Mouse (Mus musculus) forebrain, embryonic 16.5 days (tissue): ENCODE measurements around the gene Cdc7. TPM values are rescaled to one million over a fixed set of nuclear protein-coding genes. Genes with fewer than 3 reads are reported as not detected.

Experiments
- ATAC-seq: fragments of 200-750 bp; cut with Nextera tagmentation; 2 replicates; pipeline ENCODE4 v1.8.0; 2017; ENCODE audit warnings: mild to moderate bottlenecking, moderate library complexity
- H3K27ac ChIP-seq: fragments of 300-500 bp; sonication (generic); 2 replicates; pipeline ENCODE4 v1.5.1; 2014; ENCODE audit warnings: low read length, control low read depth
- H3K27me3 ChIP-seq: fragments of 300-500 bp; sonication (generic); replicated peaks from 2 replicates; pipeline ENCODE4 v1.6.1; 2014; ENCODE audit warnings: low read length; ENCODE audit not compliant: control insufficient read depth, insufficient read depth
- H3K36me3 ChIP-seq: fragments of 300-500 bp; sonication (generic); 2 replicates; pipeline ENCODE4 v1.6.1; 2014; ENCODE audit not compliant: control insufficient read depth, insufficient read depth
- H3K4me1 ChIP-seq: fragments of 300-500 bp; sonication (generic); replicated peaks from 2 replicates; pipeline ENCODE4 v1.6.1; 2014; ENCODE audit warnings: low read length; ENCODE audit not compliant: control insufficient read depth, insufficient read depth
- H3K4me2 ChIP-seq: fragments of 300-500 bp; sonication (generic); 2 replicates; pipeline ENCODE4 v1.6.1; 2014; ENCODE audit warnings: mild to moderate bottlenecking, low read length, control low read depth
- H3K4me3 ChIP-seq: fragments of 300-500 bp; sonication (generic); replicated peaks from 2 replicates; pipeline ENCODE4 v1.5.1; 2014; ENCODE audit warnings: mild to moderate bottlenecking, low read length, control low read depth
- H3K9ac ChIP-seq: fragments of 300-500 bp; sonication (generic); replicated peaks from 2 replicates; pipeline ENCODE4 v1.6.1; 2014; ENCODE audit warnings: low read depth, low read length, control low read depth
- H3K9me3 ChIP-seq: fragments of 300-500 bp; sonication (generic); 2 replicates; pipeline ENCODE4 v1.6.1; 2016; ENCODE audit warnings: low read length; ENCODE audit not compliant: control insufficient read depth
- WGBS: fragments of 180-500 bp; shearing (Covaris S2); extraction: QIAGEN DNeasy Blood & Tissue Kit; methylation state at CpG from one replicate; pipeline ENCODE4 v1.1.7; 2014; 5-methylcytosine and 5-hydroxymethylcytosine counted together
- polyA plus RNA-seq: library from polyadenylated mRNA; unstranded; fragments of >200 nt; fragmentation: Nextera tagmentation; extraction: Ambion mirVana; gene quantifications from 2 replicates; pipeline ENCODE4 v1.2.1, GENCODE M21; 2015

The Cdc7 gene
- polyA plus RNA-seq, 1 experiment from 2014 or later, result 50.5 TPM

- no peak overlapping the region for H3K4me3 ChIP-seq
- ATAC-seq, result no peak
- 67% methylated on average over 2 of the region's 2 CpGs for WGBS
Measured at GRCm38 (mm10) chr5:107017544-107017943, 53.4 kb downstream of the Cdc7 start.

DNA sequence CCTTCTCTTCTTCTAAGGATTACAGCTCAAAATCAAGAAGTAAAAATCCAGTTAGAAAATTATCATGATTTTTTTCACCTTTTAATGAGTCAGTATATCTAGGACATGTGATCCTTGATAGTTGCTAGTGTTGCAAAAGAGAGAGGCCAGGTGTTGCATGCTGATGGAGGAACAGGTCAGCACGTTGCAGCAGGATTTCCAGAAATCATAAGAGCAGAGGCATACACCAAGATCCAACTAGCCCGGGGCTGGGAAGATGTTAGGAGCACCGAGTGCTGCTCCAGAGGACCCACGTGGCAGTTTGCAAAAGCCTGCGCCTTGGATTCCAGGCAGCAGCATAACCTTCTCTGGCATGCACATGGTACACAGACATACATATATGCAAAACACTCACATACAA lies 54.9 kb downstream of the Cdc7 start:
- WGBS, result 80% methylated on average over 5 of the region's 5 CpGs
- H3K27ac ChIP-seq, result no peak overlapping the region
- no peak overlapping the region for H3K9ac ChIP-seq
- H3K36me3 ChIP-seq, result no peaks in the 10 kb centered on the region
- ATAC-seq, result no peak
- no peak overlapping the region for H3K4me2 ChIP-seq
- H3K4me1 ChIP-seq, result no peaks in the 10 kb centered on the region
- H3K27me3 ChIP-seq, result no peaks in the 10 kb centered on the region
- H3K4me3 ChIP-seq, result no peak overlapping the region
- H3K9me3 ChIP-seq, result no peaks in the 10 kb centered on the region

More at GRCm38 (mm10) chr5:107017544-107017943, 53.4 kb downstream of the Cdc7 start:
- no peaks in the 10 kb centered on the region for H3K36me3 ChIP-seq
- H3K9me3 ChIP-seq, result no peaks in the 10 kb centered on the region
- no peaks in the 10 kb centered on the region for H3K4me1 ChIP-seq
- H3K9ac ChIP-seq, result no peak overlapping the region
- no peaks in the 10 kb centered on the region for H3K27me3 ChIP-seq
- H3K27ac ChIP-seq, result no peak overlapping the region
- H3K4me2 ChIP-seq, result no peak overlapping the region

DNA sequence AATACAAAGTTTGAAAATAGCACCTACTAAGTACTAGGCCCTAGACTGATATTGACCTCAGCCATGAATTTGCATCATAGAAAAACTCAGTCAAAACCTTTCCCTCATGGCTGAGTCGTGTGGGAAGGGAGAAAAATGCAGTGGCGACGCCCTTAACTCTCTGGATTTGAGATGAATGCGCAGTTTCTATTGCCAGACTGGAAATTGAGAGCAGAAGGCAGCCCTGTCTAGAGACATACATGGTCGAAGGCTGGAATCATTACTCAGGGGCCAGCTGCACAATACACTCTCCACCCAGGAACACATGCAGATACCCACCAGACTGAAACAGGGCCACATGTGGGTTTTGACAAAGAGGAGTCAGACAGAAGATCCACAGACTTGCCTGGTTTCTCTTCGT lies 55.8 kb downstream of the Cdc7 start:
- Histone ChIP-seq H3K9me3 (no peaks in the 10 kb centered on the region), H3K4me1 (no peaks in the 10 kb centered on the region), H3K4me3 (no peak overlapping the region), H3K36me3 (no peaks in the 10 kb centered on the region), H3K9ac (no peak overlapping the region), H3K4me2 (no peak overlapping the region), H3K27me3 (no peaks in the 10 kb centered on the region), H3K27ac (no peak overlapping the region)
- no peak for ATAC-seq
- 80% methylated on average over 6 of the region's 6 CpGs for WGBS

GRCm38 (mm10) chr5:107020366-107020765 lies 56.2 kb downstream of the Cdc7 start:
- H3K36me3 ChIP-seq, result no peaks in the 10 kb centered on the region
- no peaks in the 10 kb centered on the region; the same call in 1 of the 2 replicates for H3K4me1 ChIP-seq
- WGBS, result 76% methylated on average over 7 of the region's 7 CpGs
- H3K4me2 ChIP-seq, result no peak overlapping the region
- H3K9ac ChIP-seq, result no peak overlapping the region
- H3K27ac ChIP-seq, result no peak overlapping the region
- H3K9me3 ChIP-seq, result no peaks in the 10 kb centered on the region
- no peak overlapping the region for H3K4me3 ChIP-seq
- ATAC-seq, result no peak
- H3K27me3 ChIP-seq, result no peaks in the 10 kb centered on the region

DNA sequence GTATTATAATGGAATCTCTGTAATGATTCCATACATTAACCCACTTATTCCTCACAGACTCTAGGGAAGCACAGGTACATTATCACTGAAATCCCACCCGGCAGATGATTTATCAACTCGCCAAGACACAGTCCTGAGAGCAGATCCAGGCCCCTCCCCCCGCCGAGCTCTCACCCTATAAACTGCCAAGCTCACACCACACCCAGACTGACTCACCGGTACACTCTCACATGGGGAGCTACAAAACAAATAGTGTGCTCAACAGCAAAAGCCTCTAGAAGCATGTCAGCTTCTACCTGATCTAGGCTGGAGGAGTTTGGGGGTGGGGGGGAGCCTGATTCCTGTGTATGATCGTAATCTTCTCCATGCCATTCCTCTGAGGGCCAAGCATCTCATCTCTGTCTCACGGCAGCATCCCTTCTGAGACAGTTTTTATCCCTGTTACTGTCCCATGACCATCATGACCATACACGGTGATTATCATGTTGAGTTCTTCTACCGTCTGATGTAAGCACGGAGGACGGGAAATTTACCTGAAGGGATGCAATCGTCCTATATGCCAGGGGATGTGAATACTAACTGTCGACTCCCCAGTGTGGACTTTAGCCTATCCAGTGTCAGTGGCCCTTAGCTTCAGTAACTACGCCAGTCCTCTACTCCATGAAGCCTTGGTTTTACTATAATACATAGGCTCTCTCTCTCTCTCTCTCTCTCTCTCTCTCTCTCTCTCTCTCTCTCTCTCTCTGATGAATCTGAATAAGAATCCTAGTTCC lies 57.4 kb downstream of the Cdc7 start:
- no peaks in the 10 kb centered on the region for H3K9me3 ChIP-seq
- no peak overlapping the region for H3K4me2 ChIP-seq
- H3K9ac ChIP-seq, result no peak overlapping the region
- H3K36me3 ChIP-seq, result no peaks in the 10 kb centered on the region
- H3K4me3 ChIP-seq, result no peak overlapping the region
- ATAC-seq, result no peak
- H3K4me1 ChIP-seq, result no peaks in the 10 kb centered on the region; the same call in 1 of the 2 replicates
- no peak overlapping the region for H3K27ac ChIP-seq
- H3K27me3 ChIP-seq, result no peaks in the 10 kb centered on the region
- 88% methylated on average over 14 of the region's 14 CpGs for WGBS

DNA sequence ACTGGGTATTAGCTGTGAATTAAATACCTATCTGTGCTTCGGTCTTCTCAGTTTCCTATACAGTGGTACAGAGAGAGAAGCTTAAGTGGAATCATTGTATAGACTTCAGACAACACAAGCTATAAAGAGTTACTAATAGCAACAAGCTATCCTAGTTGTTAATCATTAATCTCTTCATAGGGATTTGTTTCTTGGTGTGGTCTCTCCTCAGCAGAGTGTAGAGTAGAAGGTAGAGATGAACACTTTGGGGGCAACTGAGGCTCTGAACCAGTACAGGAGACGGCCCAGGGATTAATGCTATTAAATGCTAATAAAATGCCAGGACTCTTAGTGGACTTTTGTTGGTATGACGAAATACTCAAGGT lies 57.9 kb downstream of the Cdc7 start:
- Histone ChIP-seq H3K9ac (no peak overlapping the region), H3K27ac (no peak overlapping the region), H3K27me3 (no peaks in the 10 kb centered on the region), H3K4me2 (no peak overlapping the region), H3K4me3 (no peak overlapping the region), H3K4me1 (no peaks in the 10 kb centered on the region; the same call in 1 of the 2 replicates), H3K9me3 (no peaks in the 10 kb centered on the region), H3K36me3 (no peaks in the 10 kb centered on the region)
- WGBS, result 94% methylated on average over 3 of the region's 3 CpGs
- ATAC-seq, result no peak

DNA sequence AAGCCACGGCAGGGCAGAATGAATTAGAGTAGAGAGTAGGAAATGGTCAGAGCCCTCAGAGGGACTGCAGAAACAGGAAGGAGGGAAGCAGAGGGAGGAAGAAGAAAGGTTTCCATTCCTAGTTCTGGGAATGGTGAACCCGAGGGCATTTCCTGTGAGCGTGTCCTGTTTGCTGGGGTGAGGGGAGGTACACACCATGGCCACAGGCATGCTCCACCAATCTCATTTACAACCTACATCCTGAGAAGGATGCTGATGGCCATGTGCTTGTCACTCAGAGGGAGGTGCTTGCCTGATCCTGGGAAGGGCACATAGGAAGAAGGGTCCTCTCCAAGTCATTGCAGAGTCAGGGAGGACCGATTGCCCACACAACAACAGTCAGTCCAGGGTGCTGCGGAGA lies 59.8 kb downstream of the Cdc7 start:
- Histone ChIP-seq H3K36me3 (no peaks in the 10 kb centered on the region), H3K4me1 (no peaks in the 10 kb centered on the region; the same call in 1 of the 2 replicates), H3K4me2 (no peak overlapping the region), H3K9ac (no peak overlapping the region), H3K9me3 (no peaks in the 10 kb centered on the region), H3K27me3 (no peaks in the 10 kb centered on the region), H3K4me3 (no peak overlapping the region), H3K27ac (no peak overlapping the region)
- WGBS, result 81% methylated on average over 5 of the region's 5 CpGs
- no peak for ATAC-seq

DNA sequence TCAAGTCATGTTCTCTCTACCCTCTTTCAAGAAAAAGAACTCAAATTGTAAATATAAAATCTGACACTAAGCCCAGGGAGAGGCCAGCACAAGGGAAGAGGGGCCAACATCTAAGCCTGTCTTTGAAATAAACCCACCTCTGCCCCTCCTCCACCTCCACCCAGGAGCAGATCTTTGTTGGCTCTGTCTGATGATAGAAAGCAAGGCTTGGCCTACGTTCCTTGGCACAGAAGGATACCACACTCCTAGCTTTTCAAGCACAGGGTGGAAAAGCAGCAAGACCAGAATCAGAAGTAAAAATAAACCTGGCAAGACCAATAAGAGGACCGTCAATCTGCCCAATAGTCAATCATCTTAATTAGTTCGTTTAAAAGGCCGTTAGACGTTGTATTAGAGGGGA lies 61.2 kb downstream of the Cdc7 start:
- H3K4me1 ChIP-seq, result no peaks in the 10 kb centered on the region; the same call in 1 of the 2 replicates
- H3K4me3 ChIP-seq, result no peak overlapping the region
- H3K4me2 ChIP-seq, result no peak overlapping the region
- no peak overlapping the region for H3K9ac ChIP-seq
- no peaks in the 10 kb centered on the region for H3K36me3 ChIP-seq
- no peak overlapping the region for H3K27ac ChIP-seq
- no peaks in the 10 kb centered on the region for H3K9me3 ChIP-seq
- H3K27me3 ChIP-seq, result no peaks in the 10 kb centered on the region
- 40% methylated on average over 5 of the region's 5 CpGs for WGBS
- ATAC-seq, result no peak

GRCm38 (mm10) chr5:107025809-107026208 lies 61.7 kb downstream of the Cdc7 start:
- no peaks in the 10 kb centered on the region; the same call in 1 of the 2 replicates for H3K4me1 ChIP-seq
- ATAC-seq, result no peak
- H3K27ac ChIP-seq, result no peak overlapping the region
- no peaks in the 10 kb centered on the region for H3K27me3 ChIP-seq
- no peak overlapping the region for H3K4me3 ChIP-seq
- H3K9me3 ChIP-seq, result no peaks in the 10 kb centered on the region
- WGBS, result 62% methylated on average over 8 of the region's 8 CpGs
- no peak overlapping the region for H3K9ac ChIP-seq
- H3K4me2 ChIP-seq, result no peak overlapping the region
- no peaks in the 10 kb centered on the region for H3K36me3 ChIP-seq
